Mouse (Mus musculus): ENCODE data around the gene Zfp335.

The Zfp335 gene

GRCm38 (mm10) chr2:164911086-164912048, at the start of gene Zfp335:
Gene Zfp335, minus strand, starts transcription at chr2:164911757.
- in situ Hi-C loops (cut with MseI, MboI), result no loop called here

DNA sequence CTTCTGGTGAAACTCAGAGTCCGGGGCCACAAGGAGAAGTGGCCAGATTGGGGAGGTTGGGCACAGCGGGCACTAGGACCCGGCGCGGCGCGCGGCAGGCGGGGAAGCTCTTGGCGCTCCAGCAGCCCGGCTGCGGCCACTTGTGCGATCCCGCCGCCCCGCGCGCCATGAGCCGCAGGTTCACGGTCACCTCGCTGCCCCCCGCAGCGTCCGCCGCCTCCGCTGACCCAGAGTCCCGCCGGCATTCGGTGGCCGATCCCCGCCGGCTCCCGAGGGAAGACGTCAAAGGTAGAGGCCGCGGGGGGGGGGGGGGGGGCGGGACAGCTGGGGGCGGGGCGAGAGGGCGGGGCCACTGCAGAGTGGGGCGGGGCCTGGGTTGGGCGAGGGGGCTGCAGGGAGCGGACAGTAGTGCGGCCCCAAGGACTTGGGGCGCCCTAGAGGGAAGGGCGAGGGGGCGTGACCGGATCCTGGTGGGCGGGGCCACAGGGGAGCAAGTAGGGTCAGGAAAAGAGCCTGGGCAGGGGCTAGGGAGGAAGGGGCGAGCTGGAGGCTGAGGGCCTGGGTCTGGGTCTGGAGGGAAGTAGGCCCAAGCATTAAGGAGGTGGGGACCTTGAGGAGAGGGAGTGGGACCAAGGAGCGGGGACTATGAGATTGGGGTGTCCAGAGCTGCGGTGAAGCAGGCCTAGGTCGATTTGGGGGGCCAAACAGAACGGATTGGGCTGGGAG, 49.3 kb upstream of the Zfp335 start, which contains the start of gene Slc12a5:
Gene Slc12a5 (plus strand): TSS at position 87 of the 726 bp plus-strand sequence.
- in situ Hi-C loops (cut with MseI, MboI), result no loop called here

GRCm38 (mm10) chr2:164957548-164958315, 46.2 kb upstream of the Zfp335 start:
- in situ Hi-C loops (cut with MseI, MboI), result no loop called here

DNA sequence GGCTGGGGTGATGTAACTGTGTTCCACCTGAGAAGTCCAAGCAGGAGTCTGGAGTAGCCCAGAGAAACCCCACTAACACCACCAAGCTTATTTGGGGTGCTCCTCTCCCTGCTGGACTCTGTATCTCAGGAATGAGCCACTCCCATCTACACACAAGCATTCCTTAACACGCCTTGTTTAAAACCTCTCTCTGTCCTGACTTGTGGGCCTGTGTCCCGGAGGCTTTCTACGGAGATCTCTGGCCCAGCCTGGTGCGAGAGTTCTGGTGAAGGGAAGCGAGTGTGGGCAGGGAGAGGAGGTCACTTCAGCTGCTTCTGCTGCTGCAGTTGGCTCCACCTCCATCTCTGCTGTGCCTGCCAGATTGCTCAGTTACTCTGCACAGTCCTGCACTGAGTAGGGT, 44.6 kb upstream of the Zfp335 start:
- in situ Hi-C loops (cut with MseI, MboI), result no loop called here

DNA sequence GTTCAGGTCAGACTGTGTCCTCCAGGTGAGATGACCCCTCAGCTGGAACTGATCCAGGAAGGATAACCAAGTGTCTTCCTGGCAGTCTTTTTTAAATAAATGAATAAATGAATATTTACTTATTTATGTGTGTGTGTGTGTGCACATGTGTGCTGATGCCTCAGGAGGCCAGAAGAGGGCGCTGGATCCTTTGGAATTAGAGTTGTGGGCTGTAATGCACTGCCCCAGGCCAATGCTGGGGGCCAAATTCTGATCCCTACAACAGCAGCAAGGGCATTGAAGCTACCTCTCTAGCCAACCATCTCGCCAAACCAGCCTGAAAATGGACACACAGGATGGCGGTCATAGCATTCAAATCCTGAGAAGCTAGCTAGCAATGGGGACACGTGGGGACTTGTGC, 44.2 kb upstream of the Zfp335 start:
- in situ Hi-C loops (cut with MseI, MboI), result no loop called here

DNA sequence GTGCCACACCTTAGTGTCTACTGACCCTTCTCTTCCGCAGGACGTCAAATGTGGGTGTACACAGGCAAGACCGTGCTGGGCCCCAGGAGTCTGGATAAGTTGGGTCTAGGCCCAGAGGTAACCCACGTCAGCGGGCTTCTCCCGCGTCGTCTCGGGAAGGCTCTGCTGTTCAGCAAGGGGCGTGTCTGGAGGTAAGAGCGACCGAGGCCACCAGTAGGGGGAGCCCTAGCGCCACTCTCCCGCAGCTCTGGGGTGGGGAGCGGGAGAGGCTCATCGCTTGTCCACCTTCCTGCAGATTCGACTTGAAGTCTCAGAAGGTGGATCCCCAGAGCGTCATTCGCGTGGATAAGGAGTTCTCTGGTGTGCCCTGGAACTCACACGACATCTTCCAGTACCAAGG, 41.7 kb upstream of the Zfp335 start:
- in situ Hi-C loops (cut with MseI, MboI), result no loop called here

DNA sequence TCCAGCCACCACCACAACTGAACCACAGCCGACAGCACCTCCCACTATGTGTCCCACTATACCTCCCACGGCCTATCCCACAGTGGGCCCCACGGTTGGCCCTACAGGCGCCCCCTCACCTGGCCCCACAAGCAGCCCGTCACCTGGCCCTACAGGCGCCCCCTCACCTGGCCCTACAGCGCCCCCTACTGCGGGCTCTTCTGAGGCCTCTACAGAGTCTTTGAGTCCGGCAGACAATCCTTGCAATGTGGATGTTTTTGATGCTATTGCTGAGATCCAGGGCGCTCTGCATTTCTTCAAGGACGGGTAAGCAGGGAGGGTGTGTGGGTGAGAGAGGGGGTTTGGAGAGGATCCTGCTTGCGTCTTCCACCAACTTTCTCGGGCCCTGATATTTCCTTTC, 40.9 kb upstream of the Zfp335 start:
- in situ Hi-C loops (cut with MseI, MboI), result no loop called here

DNA sequence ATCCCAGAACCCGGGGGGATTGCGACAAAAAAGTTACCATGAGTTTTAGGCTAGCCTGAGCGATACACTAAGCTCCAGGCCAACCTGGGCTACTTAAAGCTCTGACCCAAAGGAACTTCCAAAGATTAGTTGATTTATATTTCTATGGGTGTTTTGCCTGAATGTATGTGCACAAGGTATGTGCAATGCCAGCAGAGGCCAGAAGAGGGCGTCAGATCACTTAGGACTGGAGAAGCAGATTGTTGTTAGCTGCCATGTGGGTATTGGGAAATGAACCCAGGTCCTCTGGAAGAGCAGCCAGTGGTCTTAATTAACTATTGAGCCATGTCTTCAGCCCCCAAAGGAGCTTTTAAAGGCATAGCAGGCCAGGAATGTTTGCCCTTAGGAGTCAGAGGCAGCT, 40.2 kb upstream of the Zfp335 start:
- in situ Hi-C loops (cut with MseI, MboI), result no loop called here

DNA sequence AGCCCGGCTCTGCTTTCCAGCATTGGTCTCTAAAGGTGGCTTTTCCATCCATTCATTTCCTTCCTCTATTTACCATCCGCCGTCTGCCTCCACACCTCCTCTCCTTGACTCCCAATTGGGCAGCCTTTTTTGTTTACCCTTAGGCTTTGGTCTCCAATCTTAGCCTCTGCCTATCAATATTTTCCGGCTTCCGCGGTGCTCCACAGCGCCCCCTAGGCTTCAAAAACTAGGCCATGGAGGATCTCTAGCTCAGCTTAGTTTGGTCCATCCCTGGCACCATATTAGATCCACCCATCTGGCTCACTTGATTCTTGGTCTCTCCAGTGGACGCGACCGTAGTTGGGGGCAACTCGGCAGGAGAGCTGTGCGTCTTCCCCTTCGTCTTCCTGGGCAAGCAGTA, 38.9 kb upstream of the Zfp335 start:
- in situ Hi-C loops (cut with MseI, MboI), result no loop called here

DNA sequence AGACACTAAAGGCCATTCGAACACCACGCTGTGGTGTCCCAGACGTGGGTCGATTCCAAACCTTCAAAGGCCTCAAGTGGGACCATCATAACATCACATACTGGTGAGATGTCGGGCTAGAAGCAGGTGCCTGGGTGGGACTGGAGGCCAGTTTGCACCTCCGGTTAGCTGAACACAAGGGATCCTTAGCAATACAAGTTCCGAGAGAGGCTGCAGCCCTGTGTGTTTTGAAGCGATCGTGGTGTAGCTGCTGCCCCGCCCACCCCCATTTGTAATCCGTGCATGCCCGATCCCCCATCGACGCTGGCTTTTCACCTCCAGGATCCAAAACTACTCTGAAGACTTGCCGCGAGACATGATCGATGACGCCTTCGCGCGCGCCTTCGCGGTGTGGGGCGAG, 37.4 kb upstream of the Zfp335 start:
- in situ Hi-C loops (cut with MseI, MboI), result no loop called here

DNA sequence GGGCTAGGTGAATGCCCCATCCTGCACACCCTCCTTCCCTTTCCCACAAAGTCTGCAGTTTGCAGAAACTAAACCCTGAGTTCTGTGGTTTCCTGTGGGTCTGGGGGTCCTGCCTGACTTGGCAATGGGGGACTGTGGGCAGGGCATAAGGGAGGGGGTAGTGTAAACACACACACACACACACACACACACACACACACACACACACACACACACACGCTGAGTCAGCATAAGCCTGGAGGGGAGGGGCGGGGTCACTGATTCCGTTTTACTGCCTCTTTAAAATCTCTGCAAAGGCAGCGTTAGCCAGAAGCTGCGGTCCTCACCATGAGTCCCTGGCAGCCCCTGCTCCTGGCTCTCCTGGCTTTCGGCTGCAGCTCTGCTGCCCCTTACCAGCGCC, 36.4 kb upstream of the Zfp335 start:
- in situ Hi-C loops (cut with MseI, MboI), result no loop called here

- in situ Hi-C loops (cut with MseI, MboI), result no loop called here
These were observed 35.9 kb upstream of the Zfp335 start for GRCm38 (mm10) chr2:164947506-164947905.

- in situ Hi-C loops (cut with MseI, MboI), result no loop called here
These were observed 31.2 kb upstream of the Zfp335 start for GRCm38 (mm10) chr2:164942692-164943290.

DNA sequence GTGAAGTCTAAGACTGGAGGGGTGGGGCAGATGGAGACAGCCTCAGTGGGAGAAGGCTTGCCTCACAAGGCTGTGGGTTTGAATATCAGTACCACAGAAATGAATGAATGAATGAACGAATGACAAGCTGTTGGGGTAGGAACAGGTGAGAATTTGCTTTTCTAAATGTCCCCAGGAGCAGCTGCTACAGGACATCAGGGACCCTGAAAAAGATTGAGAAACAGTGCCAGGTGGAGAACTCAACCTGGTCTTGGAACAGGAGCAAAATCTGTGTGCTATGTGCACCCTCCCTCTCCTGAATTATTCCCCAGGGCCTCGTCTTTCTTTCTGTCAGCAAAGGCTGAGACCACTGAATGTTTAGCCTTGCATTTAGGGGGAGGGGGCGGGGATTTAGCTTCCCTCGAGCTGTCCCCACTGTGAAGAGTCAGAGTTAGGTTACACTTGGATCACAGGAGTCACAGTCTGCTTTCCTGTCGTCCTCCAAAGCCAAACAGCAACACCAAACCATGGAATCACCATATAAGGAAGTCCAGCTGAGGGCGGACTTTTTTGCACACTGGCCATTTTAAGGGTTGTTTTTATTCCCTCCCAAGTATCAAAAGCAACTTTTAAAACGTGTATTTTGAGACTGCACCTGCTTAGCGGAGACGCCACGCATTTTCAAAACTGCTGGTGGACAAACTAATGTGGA, 28.7 kb upstream of the Zfp335 start, which contains the start of gene Mmp9:
Gene Mmp9 (plus strand): TSS at position 641 of the 691 bp plus-strand sequence.
- in situ Hi-C loops (cut with MseI, MboI), result no loop called here

GRCm38 (mm10) chr2:164939106-164939505, 27.5 kb upstream of the Zfp335 start:
- in situ Hi-C loops (cut with MseI, MboI), result no loop called here

DNA sequence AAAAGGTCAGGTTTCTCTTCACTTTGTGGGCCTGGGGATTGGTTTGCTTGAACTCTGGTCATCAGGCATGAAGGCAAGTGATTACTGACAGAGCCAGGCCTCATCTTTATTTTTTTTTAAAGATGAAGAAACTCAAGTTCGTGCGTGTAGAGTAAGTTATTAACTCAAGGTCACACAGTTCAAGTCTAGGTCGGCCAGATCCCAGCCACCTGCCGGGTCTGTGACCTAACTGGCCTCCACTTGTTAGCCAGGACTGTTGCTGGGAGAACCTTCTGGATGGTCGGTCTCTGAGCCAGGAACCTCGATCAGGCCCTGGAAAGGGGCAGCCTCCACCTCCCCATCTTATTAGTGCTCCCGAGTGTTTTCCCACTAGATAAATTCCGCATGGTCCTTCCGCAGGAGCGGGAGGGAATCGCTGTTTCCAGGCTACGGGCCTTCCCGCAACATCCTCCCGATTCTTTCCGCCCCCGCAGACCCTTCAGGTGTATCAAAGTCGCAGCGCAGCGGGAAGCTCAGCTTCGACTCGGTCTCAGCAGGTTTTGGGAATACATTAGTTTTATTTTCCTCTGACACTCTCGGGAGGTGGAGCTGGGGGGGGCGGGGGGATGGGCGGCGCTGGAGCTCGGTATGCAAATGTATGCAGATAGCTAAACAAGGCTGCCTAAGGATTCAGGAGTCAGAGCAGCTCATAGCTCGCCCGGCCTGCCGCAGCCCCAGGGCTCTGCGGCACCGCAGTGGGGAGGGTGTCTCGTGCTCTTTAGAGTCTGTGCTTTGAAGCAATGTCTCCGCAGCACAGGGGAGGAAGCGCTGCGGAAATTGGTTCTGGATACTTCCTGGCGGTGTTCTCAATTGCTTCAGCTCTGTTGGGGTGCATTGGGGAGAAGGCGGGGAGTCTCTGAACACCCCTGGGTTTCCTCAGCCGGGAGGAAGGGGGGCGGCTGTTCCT, 26.9 kb upstream of the Zfp335 start:
- in situ Hi-C loops (cut with MseI, MboI), result no loop called here

DNA sequence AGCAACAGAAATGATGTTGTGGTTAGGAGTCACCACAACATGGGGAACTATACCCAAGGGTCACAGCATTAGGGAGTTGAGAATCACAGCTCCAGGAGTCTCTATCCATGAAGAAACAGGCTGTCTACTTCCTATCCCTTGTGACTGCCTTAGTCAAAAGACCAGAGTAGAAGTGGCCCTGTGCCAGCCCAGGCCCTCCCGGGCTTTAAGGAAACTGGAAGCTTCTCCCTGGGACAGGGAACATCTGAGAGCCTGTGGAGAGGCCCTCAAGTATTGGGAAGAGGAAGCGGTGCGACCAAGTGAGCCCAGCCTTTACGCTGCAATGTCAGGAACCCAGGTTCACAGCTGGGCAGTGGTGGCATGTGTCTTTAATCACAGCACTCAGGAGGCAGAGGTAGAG, 24.4 kb upstream of the Zfp335 start:
- in situ Hi-C loops (cut with MseI, MboI), result no loop called here

- in situ Hi-C loops (cut with MseI, MboI), result no loop called here
These were observed 22.0 kb upstream of the Zfp335 start for GRCm38 (mm10) chr2:164933534-164933933.

DNA sequence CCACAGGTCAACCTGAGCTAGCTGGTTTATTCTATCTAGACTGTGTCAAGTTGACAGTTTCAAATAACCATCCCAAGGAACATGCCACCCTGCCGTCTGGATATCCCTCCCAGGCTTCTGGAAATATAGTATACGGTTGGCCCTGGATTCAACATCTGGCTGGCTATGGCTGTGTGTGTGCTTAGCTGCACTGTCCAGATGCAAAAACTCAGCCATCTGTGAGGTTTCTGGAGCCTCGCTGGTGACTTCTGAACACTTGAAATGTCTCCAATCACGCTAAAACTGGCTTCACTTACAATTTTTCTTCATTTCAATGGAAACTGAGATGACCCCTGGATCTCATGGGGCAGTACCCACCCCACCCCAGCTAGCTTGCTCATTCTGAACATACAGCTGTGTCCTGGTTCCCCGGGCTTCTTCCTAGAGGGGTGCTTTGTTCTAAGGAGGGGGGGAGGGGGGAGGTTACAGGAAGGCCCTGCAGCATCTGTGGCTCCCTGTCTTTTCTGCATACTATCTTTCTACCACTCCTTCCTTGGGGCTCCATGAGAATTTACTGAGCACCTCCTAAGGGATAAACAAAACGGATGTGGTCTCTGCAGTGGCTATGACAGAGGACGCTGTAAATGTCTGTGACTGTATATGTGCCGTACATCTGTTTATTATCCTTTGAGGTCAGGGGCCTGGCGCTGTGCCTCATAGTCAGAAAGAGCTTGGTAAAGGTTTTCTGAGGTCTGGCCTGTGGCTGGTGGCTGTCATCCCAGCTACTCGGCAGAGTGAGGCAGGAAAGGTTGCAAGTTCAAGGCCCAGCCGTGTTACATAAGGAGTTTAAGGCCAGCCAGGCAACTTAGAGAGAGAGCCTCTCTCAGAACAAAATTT, 19.4 kb upstream of the Zfp335 start:
- in situ Hi-C loops (cut with MseI, MboI), result no loop called here

Measured in mouse trophoblast stem cell (cell line).